Mouse (Mus musculus): ENCODE measurements at regions not wholly inside any gene's neighbourhood (a gene's known extent, or its start where the extent isn't known, plus 50 kb on each side); places are given as distances from the start of the nearest gene placed in this dataset.

GRCm38 (mm10) chr13:116795041-116795440 lies 230.3 kb downstream of the Parp8 start:
- H3K4me2 ChIP-seq (replicated peaks), result no peak overlapping the region
- no peak overlapping the region for H3K27ac ChIP-seq
- no peaks in the 10 kb centered on the region for H3K27me3 ChIP-seq (ENCODE audit: control insufficient read depth, insufficient read depth, low read length)
- no peaks in the 10 kb centered on the region for H3K9me3 ChIP-seq (ENCODE audit: control insufficient read depth, low read length)
- ATAC-seq (ENCODE audit: low FRiP score), result no peak
- H3K36me3 ChIP-seq (replicated peaks; ENCODE audit: control insufficient read depth, insufficient read depth), result no peaks in the 10 kb centered on the region
- no peaks in the 10 kb centered on the region for H3K4me1 ChIP-seq (replicated peaks; ENCODE audit: control insufficient read depth, insufficient read depth, low read length)
- no peak overlapping the region for H3K9ac ChIP-seq
- DNase-seq (ENCODE audit: low spot score), result no peak
- WGBS, result 38% methylated on average over 2 of the region's 2 CpGs
- H3K4me3 ChIP-seq (replicated peaks; ENCODE audit: low read length), result no peak overlapping the region

GRCm38 (mm10) chr13:116781616-116782015 lies 243.7 kb downstream of the Parp8 start:
- Histone ChIP-seq H3K27me3 (ENCODE audit: control insufficient read depth, insufficient read depth, low read length) (no peaks in the 10 kb centered on the region), H3K4me1 (replicated peaks; ENCODE audit: control insufficient read depth, insufficient read depth, low read length) (no peaks in the 10 kb centered on the region), H3K9me3 (ENCODE audit: control insufficient read depth, low read length) (no peaks in the 10 kb centered on the region), H3K36me3 (replicated peaks; ENCODE audit: control insufficient read depth, insufficient read depth) (no peaks in the 10 kb centered on the region), H3K4me3 (replicated peaks; ENCODE audit: low read length) (no peak overlapping the region), H3K27ac (no peak overlapping the region), H3K9ac (no peak overlapping the region), H3K4me2 (replicated peaks) (no peak overlapping the region)
- DNase-seq (ENCODE audit: low spot score), result no peak
- ATAC-seq (ENCODE audit: low FRiP score), result no peak

DNA sequence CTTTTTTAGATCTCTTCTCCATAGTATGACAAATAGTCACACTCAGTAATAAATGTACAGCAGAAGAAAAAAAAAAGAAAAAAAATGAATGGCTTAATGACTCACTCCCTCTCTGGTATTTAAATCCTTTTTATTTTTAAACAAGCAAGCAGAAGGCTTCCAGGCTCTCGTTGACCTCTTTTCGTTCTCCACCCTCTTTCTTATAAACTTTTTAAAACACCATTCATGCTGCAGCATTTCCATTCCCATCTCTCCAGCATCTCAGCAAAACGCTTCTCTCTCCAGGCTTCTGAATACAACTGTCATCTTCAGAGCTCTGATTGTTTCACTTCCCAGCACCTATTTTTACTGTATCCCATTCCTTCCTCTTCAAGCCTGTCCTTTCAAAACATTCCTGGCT lies 259.8 kb downstream of the Parp8 start:
- no peak for DNase-seq (ENCODE audit: low spot score)
- Histone ChIP-seq H3K36me3 (replicated peaks; ENCODE audit: control insufficient read depth, insufficient read depth) (no peaks in the 10 kb centered on the region), H3K27me3 (ENCODE audit: control insufficient read depth, insufficient read depth, low read length) (no peaks in the 10 kb centered on the region), H3K4me3 (replicated peaks; ENCODE audit: low read length) (no peak overlapping the region), H3K9me3 (ENCODE audit: control insufficient read depth, low read length) (no peaks in the 10 kb centered on the region), H3K4me1 (replicated peaks; ENCODE audit: control insufficient read depth, insufficient read depth, low read length) (no peaks in the 10 kb centered on the region), H3K4me2 (replicated peaks) (no peak overlapping the region), H3K9ac (no peak overlapping the region), H3K27ac (no peak overlapping the region)
- WGBS, result 89% methylated on average over 3 of the region's 3 CpGs
- ATAC-seq (ENCODE audit: low FRiP score), result no peak

GRCm38 (mm10) chr13:116759912-116760311 lies 265.4 kb downstream of the Parp8 start:
- Histone ChIP-seq H3K4me3 (replicated peaks; ENCODE audit: low read length) (no peak overlapping the region), H3K36me3 (replicated peaks; ENCODE audit: control insufficient read depth, insufficient read depth) (no peaks in the 10 kb centered on the region), H3K9ac (no peak overlapping the region), H3K4me2 (replicated peaks) (no peak overlapping the region), H3K4me1 (replicated peaks; ENCODE audit: control insufficient read depth, insufficient read depth, low read length) (no peaks in the 10 kb centered on the region), H3K27me3 (ENCODE audit: control insufficient read depth, insufficient read depth, low read length) (no peaks in the 10 kb centered on the region), H3K9me3 (ENCODE audit: control insufficient read depth, low read length) (no peaks in the 10 kb centered on the region), H3K27ac (no peak overlapping the region)
- WGBS, result 92% methylated on average over 2 of the region's 2 CpGs
- no peak for ATAC-seq (ENCODE audit: low FRiP score)
- no peak for DNase-seq (ENCODE audit: low spot score)

- H3K27me3 ChIP-seq (ENCODE audit: control insufficient read depth, insufficient read depth, low read length), result no peaks in the 10 kb centered on the region
- DNase-seq (ENCODE audit: low spot score) (no peak), ATAC-seq (ENCODE audit: low FRiP score) (no peak)
- H3K4me2 ChIP-seq (replicated peaks), result no peak overlapping the region
- H3K9me3 ChIP-seq (ENCODE audit: control insufficient read depth, low read length), result no peaks in the 10 kb centered on the region
- no peak overlapping the region for H3K27ac ChIP-seq
- no peak overlapping the region for H3K4me3 ChIP-seq (replicated peaks; ENCODE audit: low read length)
- no peaks in the 10 kb centered on the region for H3K36me3 ChIP-seq (replicated peaks; ENCODE audit: control insufficient read depth, insufficient read depth)
- 84% methylated on average over 4 of the region's 4 CpGs for WGBS
- no peak overlapping the region for H3K9ac ChIP-seq
- H3K4me1 ChIP-seq (replicated peaks; ENCODE audit: control insufficient read depth, insufficient read depth, low read length), result no peaks in the 10 kb centered on the region
Measured at GRCm38 (mm10) chr13:116740825-116741224, 284.5 kb downstream of the Parp8 start.

DNA sequence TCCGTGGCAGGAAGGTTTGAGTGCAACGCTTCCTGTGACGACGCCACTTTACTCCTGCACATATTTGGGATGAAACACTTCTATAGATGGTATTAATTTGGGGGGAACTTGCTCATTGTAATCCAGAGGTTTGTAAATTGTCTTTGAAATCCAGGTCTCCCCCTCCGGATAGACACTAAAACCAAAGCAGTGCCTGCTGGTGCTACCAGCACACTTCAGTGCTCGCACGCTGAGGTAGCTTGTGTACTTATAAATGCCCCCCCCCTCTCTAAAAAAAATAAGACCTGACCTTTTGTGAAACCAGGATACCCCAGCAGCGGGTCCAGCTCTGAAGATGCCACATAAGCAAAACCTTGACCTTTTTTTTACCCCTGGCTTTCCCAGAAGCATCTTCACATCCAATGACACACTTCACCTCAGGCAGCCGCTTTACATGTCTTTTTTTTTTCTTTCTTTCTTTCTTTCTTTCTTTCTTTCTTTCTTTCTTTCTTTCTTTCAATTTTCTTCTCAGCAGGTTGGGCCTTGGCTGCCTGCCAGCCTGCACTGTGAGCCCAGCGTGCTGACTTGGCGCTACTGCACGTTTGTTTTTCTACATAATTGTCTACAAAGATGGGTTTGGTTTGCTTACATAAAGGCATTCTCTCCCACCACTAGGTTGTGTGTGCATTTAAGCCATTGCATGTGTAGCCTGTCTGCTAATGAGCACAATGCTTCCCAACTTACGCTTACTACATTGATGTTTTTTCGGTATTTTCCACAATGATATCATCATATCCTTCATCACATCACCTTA lies 301.8 kb downstream of the Parp8 start:
- 0 out of 2 replicates have a peak, but pooled peaks cover 4% of the 10 kb centered on the region for H3K4me1 ChIP-seq (replicated peaks; ENCODE audit: control insufficient read depth, insufficient read depth, low read length)
- H3K9ac ChIP-seq, result no peak overlapping the region
- DNase-seq (ENCODE audit: low spot score), result no peak
- H3K27me3 ChIP-seq (ENCODE audit: control insufficient read depth, insufficient read depth, low read length), result no peaks in the 10 kb centered on the region
- peak overlapping the region; percentile 15; the same call in 1 of the 2 replicates for H3K4me2 ChIP-seq (replicated peaks)
- H3K4me3 ChIP-seq (replicated peaks; ENCODE audit: low read length), result no peak overlapping the region
- peak; percentile 62; the same call in 1 of the 2 replicates for ATAC-seq (ENCODE audit: low FRiP score)
- no peaks in the 10 kb centered on the region for H3K9me3 ChIP-seq (ENCODE audit: control insufficient read depth, low read length)
- no peak overlapping the region for H3K27ac ChIP-seq
- no peaks in the 10 kb centered on the region for H3K36me3 ChIP-seq (replicated peaks; ENCODE audit: control insufficient read depth, insufficient read depth)
- WGBS, result 60% methylated on average over 14 of the region's 14 CpGs

- no peaks in the 10 kb centered on the region for H3K9me3 ChIP-seq (ENCODE audit: control insufficient read depth, low read length)
- DNase-seq (ENCODE audit: low spot score) (peak; percentile 86), ATAC-seq (ENCODE audit: low FRiP score) (0 out of 2 replicates have a peak, but pooled peaks have one; percentile 28)
- peaks cover 60% of the 10 kb centered on the region for H3K27me3 ChIP-seq (ENCODE audit: control insufficient read depth, insufficient read depth, low read length)
- no peak overlapping the region for H3K9ac ChIP-seq
- H3K36me3 ChIP-seq (replicated peaks; ENCODE audit: control insufficient read depth, insufficient read depth), result no peaks in the 10 kb centered on the region
- H3K4me3 ChIP-seq (replicated peaks; ENCODE audit: low read length), result no peak overlapping the region
- no peak overlapping the region for H3K4me2 ChIP-seq (replicated peaks)
- H3K27ac ChIP-seq, result no peak overlapping the region
- H3K4me1 ChIP-seq (replicated peaks; ENCODE audit: control insufficient read depth, insufficient read depth, low read length), result peaks cover 5% of the 10 kb centered on the region; the same call in 1 of the 2 replicates
- 14% methylated on average over 5 of the region's 5 CpGs for WGBS
Measured at GRCm38 (mm10) chr13:116714809-116715208, 310.5 kb downstream of the Parp8 start.

- Histone ChIP-seq H3K4me1 (replicated peaks; ENCODE audit: control insufficient read depth, insufficient read depth, low read length) (peaks cover 5% of the 10 kb centered on the region; the same call in 1 of the 2 replicates), H3K4me2 (replicated peaks) (peak overlapping the region; percentile 54), H3K27me3 (ENCODE audit: control insufficient read depth, insufficient read depth, low read length) (peaks cover 80% of the 10 kb centered on the region), H3K9ac (no peak overlapping the region), H3K27ac (no peak overlapping the region), H3K36me3 (replicated peaks; ENCODE audit: control insufficient read depth, insufficient read depth) (no peaks in the 10 kb centered on the region), H3K4me3 (replicated peaks; ENCODE audit: low read length) (peak overlapping the region; percentile 12), H3K9me3 (ENCODE audit: control insufficient read depth, low read length) (no peaks in the 10 kb centered on the region)
- ATAC-seq (ENCODE audit: low FRiP score) (peak; percentile 90), DNase-seq (ENCODE audit: low spot score) (peak; percentile 92)
- WGBS, result under 1% methylated on average over 24 of the region's 24 CpGs
Measured at GRCm38 (mm10) chr13:116711866-116712593, 313.3 kb downstream of the Parp8 start.

- Histone ChIP-seq H3K4me3 (replicated peaks; ENCODE audit: low read length) (peak overlapping the region; percentile 12), H3K4me2 (replicated peaks) (peak overlapping the region; percentile 54), H3K9me3 (ENCODE audit: control insufficient read depth, low read length) (no peaks in the 10 kb centered on the region), H3K27me3 (ENCODE audit: control insufficient read depth, insufficient read depth, low read length) (peaks cover 86% of the 10 kb centered on the region), H3K9ac (no peak overlapping the region), H3K4me1 (replicated peaks; ENCODE audit: control insufficient read depth, insufficient read depth, low read length) (peaks cover 5% of the 10 kb centered on the region; the same call in 1 of the 2 replicates), H3K36me3 (replicated peaks; ENCODE audit: control insufficient read depth, insufficient read depth) (no peaks in the 10 kb centered on the region), H3K27ac (no peak overlapping the region)
- no peak for DNase-seq (ENCODE audit: low spot score)
- WGBS, result under 1% methylated on average over 22 of the region's 22 CpGs
- peak; percentile 26; the same call in 1 of the 2 replicates for ATAC-seq (ENCODE audit: low FRiP score)
Measured at GRCm38 (mm10) chr13:116711148-116711865, 314.0 kb downstream of the Parp8 start.

All from hindbrain, embryonic 14.5 days (tissue).